Mouse (Mus musculus): ENCODE results near the gene Wdr19. TPM values are rescaled to one million over a fixed set of nuclear protein-coding genes. Genes with fewer than 3 reads are reported as not detected.

Wdr19 gene
- 0.38 TPM in 1 of 2 replicates, not detected in the other for polyA plus RNA-seq (2012; ENCODE audit: insufficient read depth, low replicate concordance)

- Histone ChIP-seq H3K4me3 (replicated peaks) (peak within 1 kb of the TSS; percentile 94), H3K4me1 (peaks cover 10% of the 10 kb centered on the region), H3K27me3 (replicated peaks) (peaks cover 2% of the 10 kb centered on the region), H3K36me3 (replicated peaks; ENCODE audit: low read length) (peaks cover 3% of the 10 kb centered on the region), H3K9me3 (no peaks in the 10 kb centered on the region)
- TF ChIP-seq GATA1 (IDR thresholded peaks at IDR 0.05; ENCODE audit: borderline replicate concordance, low read length) = no peak
- no peak for TF ChIP-seq FLI1 (IDR thresholded peaks at IDR 0.05; ENCODE audit: low read length)
Measured at GRCm38 (mm10) chr5:65199346-65200128, at the start of gene Wdr19. Wdr19 (plus strand) TSS chr5:65199696.

DNA sequence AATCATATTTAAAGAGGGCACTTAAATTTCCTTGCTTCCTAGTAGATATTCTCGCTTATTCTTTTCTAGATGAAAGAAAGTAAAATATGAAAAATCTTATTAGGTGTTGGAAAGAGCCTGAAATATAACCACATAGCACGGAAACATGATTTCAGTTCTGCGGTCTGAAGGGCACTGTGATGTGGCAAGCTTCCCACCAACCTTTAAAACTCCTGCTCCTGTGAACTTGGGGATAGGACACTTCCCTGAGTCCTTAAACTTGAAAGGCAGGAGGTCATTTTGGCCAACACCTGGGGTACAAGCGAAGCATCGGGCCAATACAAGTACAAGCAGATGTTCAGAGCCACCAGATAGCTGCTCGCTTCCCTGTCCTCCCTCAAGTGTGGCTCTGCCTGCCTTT is 49.8 kb upstream of the Wdr19 start:
- Histone ChIP-seq H3K36me3 (replicated peaks; ENCODE audit: low read length) (peaks cover 90% of the 10 kb centered on the region), H3K4me3 (replicated peaks) (no peak overlapping the region), H3K9me3 (no peaks in the 10 kb centered on the region), H3K27me3 (replicated peaks) (no peaks in the 10 kb centered on the region), H3K4me1 (peaks cover 5% of the 10 kb centered on the region; the same call in 1 of the 2 replicates)
- TF ChIP-seq GATA1 (IDR thresholded peaks at IDR 0.05; ENCODE audit: borderline replicate concordance, low read length) (no peak), FLI1 (IDR thresholded peaks at IDR 0.05; ENCODE audit: low read length) (no peak)

DNA sequence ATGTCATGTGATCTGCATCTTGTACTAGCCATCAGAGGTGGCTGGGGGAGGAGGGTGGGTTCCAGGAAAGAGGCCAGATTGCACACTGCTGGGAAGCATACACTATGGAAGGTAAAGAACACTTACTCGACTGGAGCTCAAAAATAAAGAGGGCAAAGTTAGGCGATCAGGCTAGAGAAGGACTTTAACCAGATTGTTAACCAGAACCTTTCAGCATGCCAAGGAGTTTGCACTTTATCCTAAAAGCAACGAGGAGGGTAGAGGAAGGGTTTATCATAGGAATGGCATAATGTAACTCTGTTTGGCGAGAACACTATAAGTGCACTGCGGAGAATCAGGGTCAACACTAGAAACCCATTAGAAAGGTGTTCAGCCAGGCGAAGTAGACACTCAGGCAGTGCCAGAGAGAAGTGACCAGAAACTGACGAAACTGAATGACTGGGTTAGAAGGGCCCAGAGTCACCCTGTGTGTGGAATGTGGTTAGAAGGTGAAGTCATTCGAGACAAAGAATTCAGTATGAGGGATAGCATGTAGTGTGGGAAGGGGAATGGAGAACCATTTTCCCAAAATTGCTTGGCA is 49.0 kb upstream of the Wdr19 start:
- Histone ChIP-seq H3K9me3 (no peaks in the 10 kb centered on the region), H3K4me1 (peaks cover 5% of the 10 kb centered on the region; the same call in 1 of the 2 replicates), H3K4me3 (replicated peaks) (no peak overlapping the region), H3K36me3 (replicated peaks; ENCODE audit: low read length) (peaks cover 86% of the 10 kb centered on the region), H3K27me3 (replicated peaks) (no peaks in the 10 kb centered on the region)
- no peak for TF ChIP-seq GATA1 (IDR thresholded peaks at IDR 0.05; ENCODE audit: borderline replicate concordance, low read length)
- no peak for TF ChIP-seq FLI1 (IDR thresholded peaks at IDR 0.05; ENCODE audit: low read length)

GRCm38 (mm10) chr5:65151276-65151675 is 48.2 kb upstream of the Wdr19 start:
- H3K36me3 ChIP-seq (replicated peaks; ENCODE audit: low read length) = peaks cover 88% of the 10 kb centered on the region
- H3K27me3 ChIP-seq (replicated peaks) = no peaks in the 10 kb centered on the region
- TF ChIP-seq FLI1 (IDR thresholded peaks at IDR 0.05; ENCODE audit: low read length) = no peak
- TF ChIP-seq GATA1 (IDR thresholded peaks at IDR 0.05; ENCODE audit: borderline replicate concordance, low read length) = no peak
- no peak overlapping the region for H3K4me3 ChIP-seq (replicated peaks)
- peaks cover 5% of the 10 kb centered on the region; the same call in 1 of the 2 replicates for H3K4me1 ChIP-seq
- H3K9me3 ChIP-seq = no peaks in the 10 kb centered on the region

GRCm38 (mm10) chr5:65151767-65152166 is 47.7 kb upstream of the Wdr19 start:
- Histone ChIP-seq H3K9me3 (peaks cover 1% of the 10 kb centered on the region; the same call in 1 of the 2 replicates), H3K4me1 (peaks cover 5% of the 10 kb centered on the region; the same call in 1 of the 2 replicates), H3K27me3 (replicated peaks) (no peaks in the 10 kb centered on the region), H3K4me3 (replicated peaks) (no peak overlapping the region), H3K36me3 (replicated peaks; ENCODE audit: low read length) (peaks cover 88% of the 10 kb centered on the region)
- TF ChIP-seq GATA1 (IDR thresholded peaks at IDR 0.05; ENCODE audit: borderline replicate concordance, low read length) (no peak), FLI1 (IDR thresholded peaks at IDR 0.05; ENCODE audit: low read length) (no peak)

DNA sequence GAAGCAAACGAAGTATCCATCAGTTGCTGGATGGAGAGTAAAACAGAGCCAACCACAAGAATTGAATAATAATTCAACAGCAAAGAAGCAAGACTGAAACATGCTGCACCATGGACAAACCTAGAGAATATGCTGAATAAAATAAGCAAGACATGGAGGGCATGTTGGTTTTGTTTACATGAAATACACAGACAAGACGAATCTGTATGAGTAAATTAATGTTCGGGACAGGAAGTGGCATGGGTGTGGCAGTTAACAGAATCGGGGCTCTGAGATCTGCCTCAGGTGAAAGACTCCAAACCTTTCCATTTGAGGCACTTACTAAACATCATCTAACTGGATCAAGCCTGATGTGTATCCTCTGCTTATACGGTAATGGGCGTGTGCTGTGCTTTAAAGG is 45.2 kb upstream of the Wdr19 start:
- Histone ChIP-seq H3K4me3 (replicated peaks) (no peak overlapping the region), H3K36me3 (replicated peaks; ENCODE audit: low read length) (peaks cover 81% of the 10 kb centered on the region), H3K9me3 (peaks cover 3% of the 10 kb centered on the region; the same call in 1 of the 2 replicates), H3K4me1 (peaks cover 11% of the 10 kb centered on the region), H3K27me3 (replicated peaks) (no peaks in the 10 kb centered on the region)
- TF ChIP-seq FLI1 (IDR thresholded peaks at IDR 0.05; ENCODE audit: low read length) = no peak

DNA sequence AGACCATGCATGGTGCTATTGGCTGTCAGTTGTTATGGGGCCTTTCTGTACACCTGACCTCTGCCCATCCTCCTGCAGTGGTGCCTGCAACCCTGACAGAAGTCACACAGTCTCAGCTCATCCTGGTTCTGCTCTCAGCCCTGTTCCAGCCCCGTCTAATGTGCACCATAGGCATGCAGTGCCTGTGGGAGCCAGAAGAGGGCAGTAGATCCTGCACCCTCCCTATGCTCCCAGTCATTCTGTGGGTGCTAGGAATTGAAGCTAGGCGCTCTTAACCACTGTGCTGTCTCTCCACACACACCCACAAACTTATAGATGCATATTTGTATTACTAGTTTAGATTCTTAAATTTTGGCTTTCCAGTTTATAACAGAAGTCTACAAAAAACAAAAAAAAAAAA is 42.6 kb upstream of the Wdr19 start:
- Histone ChIP-seq H3K27me3 (replicated peaks) (no peaks in the 10 kb centered on the region), H3K4me3 (replicated peaks) (no peak overlapping the region), H3K4me1 (peaks cover 11% of the 10 kb centered on the region), H3K36me3 (replicated peaks; ENCODE audit: low read length) (peaks cover 77% of the 10 kb centered on the region), H3K9me3 (peaks cover 3% of the 10 kb centered on the region; the same call in 1 of the 2 replicates)
- TF ChIP-seq GATA1 (IDR thresholded peaks at IDR 0.05; ENCODE audit: borderline replicate concordance, low read length) = no peak
- TF ChIP-seq FLI1 (IDR thresholded peaks at IDR 0.05; ENCODE audit: low read length) = no peak

- TF ChIP-seq FLI1 (IDR thresholded peaks at IDR 0.05; ENCODE audit: low read length) (no peak), GATA1 (IDR thresholded peaks at IDR 0.05; ENCODE audit: borderline replicate concordance, low read length) (no peak)
- Histone ChIP-seq H3K27me3 (replicated peaks) (no peaks in the 10 kb centered on the region), H3K36me3 (replicated peaks; ENCODE audit: low read length) (peaks cover 80% of the 10 kb centered on the region), H3K4me1 (peaks cover 10% of the 10 kb centered on the region), H3K4me3 (replicated peaks) (no peak overlapping the region), H3K9me3 (peaks cover 3% of the 10 kb centered on the region; the same call in 1 of the 2 replicates)
Measured at GRCm38 (mm10) chr5:65157412-65158381, 41.8 kb upstream of the Wdr19 start.

DNA sequence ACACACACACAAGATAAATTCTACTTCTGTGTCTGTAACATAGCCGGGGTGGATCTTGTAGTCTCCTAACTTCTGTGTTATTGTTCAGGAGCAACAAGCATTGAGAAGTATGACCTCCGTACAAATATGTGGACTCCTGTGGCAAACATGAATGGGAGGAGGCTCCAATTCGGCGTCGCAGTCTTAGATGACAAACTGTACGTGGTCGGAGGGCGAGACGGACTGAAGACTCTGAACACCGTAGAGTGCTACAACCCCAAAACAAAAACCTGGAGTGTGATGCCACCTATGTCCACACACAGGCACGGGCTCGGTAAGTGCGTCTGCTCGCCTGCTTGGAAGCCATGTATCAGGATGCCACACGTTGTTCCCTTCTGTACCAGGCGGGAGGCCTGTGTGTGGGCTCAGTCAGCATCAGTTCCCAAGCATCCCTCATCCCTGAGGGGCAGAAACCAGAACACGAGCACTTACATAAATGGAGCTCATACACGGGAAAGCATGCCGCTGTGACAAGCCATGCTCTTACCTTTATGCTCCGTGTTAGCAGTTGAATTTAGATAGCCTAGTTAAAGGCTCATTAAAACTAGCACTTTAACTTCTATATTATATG is 40.7 kb upstream of the Wdr19 start:
- H3K4me3 ChIP-seq (replicated peaks) = no peak overlapping the region
- H3K9me3 ChIP-seq = peaks cover 3% of the 10 kb centered on the region; the same call in 1 of the 2 replicates
- peaks cover 83% of the 10 kb centered on the region for H3K36me3 ChIP-seq (replicated peaks; ENCODE audit: low read length)
- H3K27me3 ChIP-seq (replicated peaks) = no peaks in the 10 kb centered on the region
- H3K4me1 ChIP-seq = peaks cover 5% of the 10 kb centered on the region; the same call in 1 of the 2 replicates
- TF ChIP-seq GATA1 (IDR thresholded peaks at IDR 0.05; ENCODE audit: borderline replicate concordance, low read length) (no peak), FLI1 (IDR thresholded peaks at IDR 0.05; ENCODE audit: low read length) (no peak)

All from megakaryocyte, embryonic 14.5 days (primary cell).